Mouse (Mus musculus): ENCODE measurements around the gene Fam71b.

GRCm38 (mm10) chr11:46437459-46438000 is 41.2 kb downstream of the Fam71b start:
- no peak for TF ChIP-seq POLR2A (IDR thresholded peaks at IDR 0.05; ENCODE audit: low read depth, low read length)
- TF ChIP-seq CTCF (IDR thresholded peaks at IDR 0.05; ENCODE audit: extremely low read depth, insufficient read depth, insufficient read length, insufficient replicate concordance), result no peak
